ENCODE assay signal across 9 mouse cellular contexts in genomic region chr6:83010010-83010409, GRCm38 (mm10). TPM values are rescaled to one million over a fixed set of nuclear protein-coding genes. Genes with fewer than 3 reads are reported as not detected.
A peak's percentile ranks its signal among the peaks of the same experiment; 100 is the strongest.
DNase-seq lines count a peak whose midpoint lies in the region; ATAC-seq and TF ChIP-seq lines count a peak whose summit lies in the region.
"Had no signal": no experiment of that assay in that cellular context is flagged by ENCODE, and none has a peak within 500 bp of the region (broad histone marks: within the 10 kb centered on the region; RNA-seq: fewer than 3 reads in every experiment).

No protein-coding gene starts in this region.

- H3K9me3 ChIP-seq in liver, postnatal 0 days (ENCODE audit: low read length) = no peaks in the 10 kb centered on the region
- H3K9me3 ChIP-seq: heart, embryonic 10.5 days; midbrain, embryonic 12.5 days had no signal

- H3K36me3 ChIP-seq in spleen, adult 2 months (ENCODE audit: control insufficient read depth, insufficient read depth, low read length) = no peaks in the 10 kb centered on the region
- H3K36me3 ChIP-seq in liver, postnatal 0 days (replicated peaks; ENCODE audit: insufficient read depth, low read length) = no peaks in the 10 kb centered on the region
- H3K36me3 ChIP-seq: heart, embryonic 10.5 days; midbrain, embryonic 12.5 days had no signal

- WGBS in spleen, adult 2 months = 11% methylated on average over 7 of the region's 7 CpGs
- 39% methylated on average over 7 of the region's 7 CpGs for WGBS in liver, postnatal 0 days (ENCODE audit: insufficient replicate concordance)

- H3K9ac ChIP-seq in liver, postnatal 0 days (replicated peaks) = peak overlapping the region; percentile 57
- H3K9ac ChIP-seq: midbrain, embryonic 12.5 days had no signal

- 0 out of 2 replicates have a peak, but pooled peaks have one; percentile 30 for TF ChIP-seq EP300 in liver, postnatal 0 days (IDR thresholded peaks at IDR 0.05; ENCODE audit: low read depth)

- TF ChIP-seq CTCF in spleen, adult 2 months (IDR thresholded peaks at IDR 0.05; ENCODE audit: extremely low read depth, insufficient read depth, insufficient read length, insufficient replicate concordance) = no peak
- TF ChIP-seq CTCF in liver, postnatal 0 days (IDR thresholded peaks at IDR 0.05; ENCODE audit: low read depth) = no peak

- TF ChIP-seq POLR2A in spleen, adult 2 months (IDR thresholded peaks at IDR 0.05; ENCODE audit: low read depth, low read length) = no peak

- peak overlapping the region; percentile 59 for H3K4me2 ChIP-seq in liver, postnatal 0 days (ENCODE audit: low read depth, low read length)
- H3K4me2 ChIP-seq: midbrain, embryonic 12.5 days had no signal

- no peaks in the 10 kb centered on the region for H3K27me3 ChIP-seq in spleen, adult 2 months (ENCODE audit: control insufficient read depth, insufficient read depth, low read length)
- no peaks in the 10 kb centered on the region for H3K27me3 ChIP-seq in liver, postnatal 0 days (ENCODE audit: insufficient read depth, low read length)
- H3K27me3 ChIP-seq: midbrain, embryonic 12.5 days had no signal

- H3K27ac ChIP-seq in spleen, adult 2 months (ENCODE audit: insufficient read depth, low read length) = peak overlapping the region; percentile 43
- 0 out of 2 replicates have a peak overlapping the region, but pooled peaks have one; percentile 10 for H3K27ac ChIP-seq in brown adipose tissue, adult 24 weeks (replicated peaks; ENCODE audit: low read depth, low read length)
- H3K27ac ChIP-seq in liver, postnatal 0 days (ENCODE audit: low read depth) = peak overlapping the region; percentile 77
- H3K27ac ChIP-seq: heart, embryonic 10.5 days; midbrain, embryonic 12.5 days had no signal

- no peak for DNase-seq in spleen, adult 2 months (ENCODE audit: low read depth in 1 of 2, low spot score in 2 of 2)
- DNase-seq in spleen, adult 12 weeks (ENCODE audit: low spot score) = no peak
- no peak for DNase-seq in liver, postnatal 0 days
- no peak for DNase-seq in right cerebral cortex, postnatal 14 days
- no peak for DNase-seq in gastrocnemius, postnatal 10 days
- no peak for DNase-seq in thymus, postnatal 0 days (ENCODE audit: low spot score)

- no peak for ATAC-seq in liver, postnatal 0 days

- peaks cover 15% of the 10 kb centered on the region for H3K4me1 ChIP-seq in spleen, adult 2 months (ENCODE audit: control insufficient read depth, insufficient read depth, insufficient read length)
- H3K4me1 ChIP-seq in brown adipose tissue, adult 24 weeks (ENCODE audit: control insufficient read depth, insufficient read depth, insufficient read length, low read length) = no peaks in the 10 kb centered on the region
- H3K4me1 ChIP-seq in liver, postnatal 0 days (ENCODE audit: insufficient read depth) = peaks cover 47% of the 10 kb centered on the region
- H3K4me1 ChIP-seq: midbrain, embryonic 12.5 days had no signal

- H3K4me3 ChIP-seq in spleen, adult 2 months (ENCODE audit: extremely low read depth, insufficient read depth, insufficient read length) = peak overlapping the region; percentile 12; the same call in 1 of the 2 replicates
- no peak overlapping the region for H3K4me3 ChIP-seq in brown adipose tissue, adult 24 weeks (ENCODE audit: insufficient read depth, low read depth, low read length)
- H3K4me3 ChIP-seq in liver, postnatal 0 days (ENCODE audit: low read depth, low read length) = peak overlapping the region; percentile 19
- H3K4me3 ChIP-seq: heart, embryonic 10.5 days; midbrain, embryonic 12.5 days had no signal

RNA-seq across cellular contexts. Expression of gene Dok1, which starts 23.3 kb away (rescaled TPM):
- polyA plus RNA-seq in spleen, adult 2 months (2012; rRNA removed) = 22.6 and 23.8 TPM in 2 replicates
- polyA plus RNA-seq in brown adipose tissue, adult 24 weeks (2012; ENCODE audit: insufficient read depth, insufficient read length, missing spikeins) = 1.3 and 1.5 TPM in 2 replicates
- 11.3 and 11.8 TPM in 2 replicates for polyA plus RNA-seq in liver, postnatal 0 days (2015; fragmentation: Nextera tagmentation; extraction: Ambion mirVana)
- total RNA-seq in gastrocnemius, postnatal 10 days (2021) = 10 to 100 TPM in 1 of 2 experiments, 1 to 10 TPM in 1; 6.2 to 10.7 TPM
- polyA plus RNA-seq in thymus, postnatal 0 days (2015; fragmentation: Nextera tagmentation; extraction: Ambion mirVana) = 26.2 and 26.5 TPM in 2 replicates

RNA-seq across cellular contexts. Expression of gene Loxl3, which starts 24.0 kb away (rescaled TPM):
- 3.1 and 3.5 TPM in 2 replicates for polyA plus RNA-seq in spleen, adult 2 months (2012; rRNA removed)
- polyA plus RNA-seq in brown adipose tissue, adult 24 weeks (2012; ENCODE audit: insufficient read depth, insufficient read length, missing spikeins) = 0.63 and 1.6 TPM in 2 replicates
- 1.2 and 1.7 TPM in 2 replicates for polyA plus RNA-seq in liver, postnatal 0 days (2015; fragmentation: Nextera tagmentation; extraction: Ambion mirVana)
- 10 to 100 TPM; 10.5 to 11.9 TPM for total RNA-seq in gastrocnemius, postnatal 10 days (2021)
- polyA plus RNA-seq in thymus, postnatal 0 days (2015; fragmentation: Nextera tagmentation; extraction: Ambion mirVana) = 1.4 and 1.5 TPM in 2 replicates

RNA-seq across cellular contexts. Expression of gene Aup1, which starts 44.3 kb away (rescaled TPM):
- polyA plus RNA-seq in spleen, adult 2 months (2012; rRNA removed) = 582 and 730 TPM in 2 replicates
- 78.0 and 97.2 TPM in 2 replicates for polyA plus RNA-seq in brown adipose tissue, adult 24 weeks (2012; ENCODE audit: insufficient read depth, insufficient read length, missing spikeins)
- 175 and 180 TPM in 2 replicates for polyA plus RNA-seq in liver, postnatal 0 days (2015; fragmentation: Nextera tagmentation; extraction: Ambion mirVana)
- total RNA-seq in gastrocnemius, postnatal 10 days (2021) = 10 to 100 TPM; 66.9 to 70.7 TPM
- 197 and 202 TPM in 2 replicates for polyA plus RNA-seq in thymus, postnatal 0 days (2015; fragmentation: Nextera tagmentation; extraction: Ambion mirVana)

RNA-seq across cellular contexts. Expression of gene Htra2, which starts 45.1 kb away (rescaled TPM):
- 59.1 and 69.0 TPM in 2 replicates for polyA plus RNA-seq in spleen, adult 2 months (2012; rRNA removed)
- polyA plus RNA-seq in brown adipose tissue, adult 24 weeks (2012; ENCODE audit: insufficient read depth, insufficient read length, missing spikeins) = 42.8 and 48.9 TPM in 2 replicates
- polyA plus RNA-seq in liver, postnatal 0 days (2015; fragmentation: Nextera tagmentation; extraction: Ambion mirVana) = 33.8 and 34.7 TPM in 2 replicates
- 10 to 100 TPM; 23.8 to 28.4 TPM for total RNA-seq in gastrocnemius, postnatal 10 days (2021)
- polyA plus RNA-seq in thymus, postnatal 0 days (2015; fragmentation: Nextera tagmentation; extraction: Ambion mirVana) = 54.4 and 55.1 TPM in 2 replicates

RNA-seq across cellular contexts. Expression of gene Dqx1, which starts 47.6 kb away (rescaled TPM):
- 2.7 and 2.8 TPM in 2 replicates for polyA plus RNA-seq in spleen, adult 2 months (2012; rRNA removed)
- 0.79 TPM in 1 of 2 replicates, not detected in the other for polyA plus RNA-seq in brown adipose tissue, adult 24 weeks (2012; ENCODE audit: insufficient read depth, insufficient read length, missing spikeins)
- 7.5 and 8.2 TPM in 2 replicates for polyA plus RNA-seq in liver, postnatal 0 days (2015; fragmentation: Nextera tagmentation; extraction: Ambion mirVana)
- total RNA-seq in gastrocnemius, postnatal 10 days (2021) = under 1 TPM; 0.42 to 0.65 TPM
- polyA plus RNA-seq in thymus, postnatal 0 days (2015; fragmentation: Nextera tagmentation; extraction: Ambion mirVana) = 0.96 and 1.4 TPM in 2 replicates

Comparison
In these comparisons a context has a peak if more than half of its experiments do, and no peak if none do; other contexts are left out.
1. H3K27ac ChIP-seq: peak in every context shown above with its lines; median percentile 77 in liver, postnatal 0 days; 43 in spleen, adult 2 months; 10 in brown adipose tissue, adult 24 weeks.